Mouse (Mus musculus): ENCODE measurements at regions not wholly inside any gene's neighbourhood (a gene's known extent, or its start where the extent isn't known, plus 50 kb on each side); places are given as distances from the start of the nearest gene placed in this dataset.

DNA sequence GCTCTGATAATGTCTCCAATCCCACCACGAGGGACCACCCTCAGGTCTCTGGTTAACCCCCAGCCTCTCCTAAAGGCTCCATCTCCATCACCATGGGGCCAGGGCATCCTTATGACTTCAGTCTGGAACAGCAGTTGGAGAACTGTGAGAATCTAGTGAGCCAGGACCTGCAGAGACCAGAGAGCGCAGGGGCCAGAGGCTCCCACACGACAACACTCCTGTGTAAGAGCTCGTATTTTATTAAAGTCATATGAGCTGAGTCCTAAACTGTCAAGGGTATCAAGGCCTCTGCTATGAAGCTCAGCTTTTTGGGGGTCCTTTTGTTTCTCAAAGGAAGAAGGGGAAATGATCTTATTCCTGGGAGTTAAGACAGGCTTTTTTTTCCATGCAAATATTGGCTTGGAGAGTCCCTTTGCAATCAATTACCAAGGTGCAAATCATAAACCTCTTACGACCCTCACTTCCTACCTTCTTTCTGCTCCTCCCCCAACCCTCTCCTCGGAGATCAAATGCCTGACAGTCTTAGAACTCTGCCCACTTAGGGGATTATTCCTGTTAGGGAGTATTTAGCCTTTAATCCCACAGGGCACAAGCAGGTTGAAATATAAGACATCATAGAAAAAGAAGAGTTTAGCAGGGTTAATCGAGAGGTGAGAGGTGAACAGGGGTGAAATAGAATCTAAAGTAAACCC lies 79.3 kb upstream of the Gm10260 start:
- H3K4me2 ChIP-seq (ENCODE audit: low read depth): no peak overlapping the region
- no peak overlapping the region for H3ac ChIP-seq (ENCODE audit: control insufficient read depth, insufficient read length)
- H3K4me3 ChIP-seq: no peak overlapping the region
- H3K36me3 ChIP-seq (ENCODE audit: control insufficient read depth, insufficient read depth): no peaks in the 10 kb centered on the region
- H3K27me3 ChIP-seq (ENCODE audit: control insufficient read depth, insufficient read depth, insufficient read length): no peaks in the 10 kb centered on the region
- no peaks in the 10 kb centered on the region for H3K79me2 ChIP-seq (ENCODE audit: control insufficient read depth, insufficient read depth)
- TF ChIP-seq POLR2AphosphoS2 (IDR thresholded peaks at IDR 0.05; ENCODE audit: insufficient read length, low read depth): no peak
- no peak for TF ChIP-seq E2F4 (IDR thresholded peaks at IDR 0.05; ENCODE audit: insufficient read depth)
- no peak for TF ChIP-seq CEBPB (IDR thresholded peaks at IDR 0.05; ENCODE audit: insufficient read depth, poor library complexity, severe bottlenecking)
- no peak for TF ChIP-seq POLR2A (IDR thresholded peaks at IDR 0.05; ENCODE audit: insufficient read length, low read depth)
- TF ChIP-seq MYOG (IDR thresholded peaks at IDR 0.05; ENCODE audit: control insufficient read depth in 1 of 3, insufficient read depth in 1 of 3, insufficient read length in 2 of 3, low read depth in 2 of 3): no peak
- TF ChIP-seq REST (IDR thresholded peaks at IDR 0.05; ENCODE audit: insufficient read depth, insufficient read length): no peak
- no peak for TF ChIP-seq MAX (IDR thresholded peaks at IDR 0.05; ENCODE audit: low read depth)
- TF ChIP-seq SRF (IDR thresholded peaks at IDR 0.05; ENCODE audit: control insufficient read depth, insufficient read length, low read depth): no peak
- no peak for TF ChIP-seq MYOD1 (IDR thresholded peaks at IDR 0.05; ENCODE audit: control insufficient read depth in 1 of 3, insufficient read length in 2 of 3, low read depth in 2 of 3)
- TF ChIP-seq TCF3 (IDR thresholded peaks at IDR 0.05; ENCODE audit: insufficient read length, low read depth): no peak
- TF ChIP-seq TCF12 (IDR thresholded peaks at IDR 0.05; ENCODE audit: insufficient read depth, poor library complexity, severe bottlenecking): no peak
- no peak for TF ChIP-seq USF1 (IDR thresholded peaks at IDR 0.05; ENCODE audit: low read depth)

DNA sequence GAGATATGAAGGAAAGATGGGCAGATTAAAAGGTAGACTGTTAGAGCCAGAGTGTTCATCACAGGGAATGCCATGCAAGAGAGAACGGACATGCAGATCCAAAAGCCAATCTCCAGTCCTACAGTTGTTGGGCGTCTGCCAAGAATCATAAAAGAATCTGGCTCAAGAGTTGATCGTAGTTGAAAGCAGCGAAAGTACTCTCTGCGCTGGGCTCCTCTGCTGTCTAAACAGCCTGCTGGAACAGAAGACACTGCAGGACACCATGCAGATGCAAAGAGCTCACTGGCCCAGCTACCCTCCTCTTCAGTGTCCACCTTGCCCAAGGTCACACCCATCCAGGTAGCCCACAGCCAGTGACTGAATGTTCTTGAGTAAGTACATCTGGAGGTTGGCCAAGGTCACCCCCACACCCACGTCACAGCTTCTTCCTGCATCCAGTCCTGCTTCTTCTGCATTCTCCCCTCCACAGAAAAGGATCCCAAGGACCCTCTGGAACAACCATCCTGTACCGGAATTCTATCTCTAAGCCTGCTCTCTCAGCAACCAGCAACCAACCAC lies 77.1 kb upstream of the Gm10260 start:
- H3K27me3 ChIP-seq (ENCODE audit: control insufficient read depth, insufficient read depth, insufficient read length): no peaks in the 10 kb centered on the region
- H3K4me2 ChIP-seq (ENCODE audit: low read depth): no peak overlapping the region

DNA sequence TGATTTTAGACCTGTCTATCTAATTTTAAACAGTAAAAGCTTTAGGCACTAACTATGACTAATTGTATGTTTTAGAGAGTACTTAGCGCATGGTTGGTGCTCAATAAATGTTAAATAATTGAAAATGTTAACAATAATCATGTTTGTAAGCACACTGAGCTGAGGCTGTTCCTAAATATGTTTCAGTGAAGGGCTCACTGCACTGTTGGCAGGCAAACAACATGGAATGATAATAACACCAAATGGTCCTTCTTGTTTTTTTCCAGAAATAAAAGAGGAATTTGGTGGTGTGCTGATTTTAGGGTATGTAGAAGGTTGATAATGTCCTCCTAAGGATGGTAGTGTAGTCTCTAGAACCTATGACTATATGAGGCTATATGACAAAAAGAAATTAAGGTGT lies 72.0 kb upstream of the Gm10260 start:
- no peak overlapping the region for H3K4me2 ChIP-seq (ENCODE audit: low read depth)
- no peak overlapping the region for H3ac ChIP-seq (ENCODE audit: control insufficient read depth, insufficient read length)
- H3K27me3 ChIP-seq (ENCODE audit: control insufficient read depth, insufficient read depth, insufficient read length): no peaks in the 10 kb centered on the region
- H3K36me3 ChIP-seq (ENCODE audit: control insufficient read depth, insufficient read depth): no peaks in the 10 kb centered on the region
- TF ChIP-seq SRF (IDR thresholded peaks at IDR 0.05; ENCODE audit: control insufficient read depth, insufficient read length, low read depth) (no peak), CEBPB (IDR thresholded peaks at IDR 0.05; ENCODE audit: insufficient read depth, poor library complexity, severe bottlenecking) (no peak), MAX (IDR thresholded peaks at IDR 0.05; ENCODE audit: low read depth) (no peak), MYOG (IDR thresholded peaks at IDR 0.05; ENCODE audit: control insufficient read depth in 1 of 3, insufficient read depth in 1 of 3, insufficient read length in 2 of 3, low read depth in 2 of 3) (no peak), MYOD1 (IDR thresholded peaks at IDR 0.05; ENCODE audit: control insufficient read depth in 1 of 3, insufficient read length in 2 of 3, low read depth in 2 of 3) (no peak), E2F4 (IDR thresholded peaks at IDR 0.05; ENCODE audit: insufficient read depth) (no peak), POLR2A (IDR thresholded peaks at IDR 0.05; ENCODE audit: insufficient read length, low read depth) (no peak), TCF12 (IDR thresholded peaks at IDR 0.05; ENCODE audit: insufficient read depth, poor library complexity, severe bottlenecking) (no peak), POLR2AphosphoS2 (IDR thresholded peaks at IDR 0.05; ENCODE audit: insufficient read length, low read depth) (no peak), REST (IDR thresholded peaks at IDR 0.05; ENCODE audit: insufficient read depth, insufficient read length) (no peak), USF1 (IDR thresholded peaks at IDR 0.05; ENCODE audit: low read depth) (no peak), TCF3 (IDR thresholded peaks at IDR 0.05; ENCODE audit: insufficient read length, low read depth) (no peak)
- no peaks in the 10 kb centered on the region for H3K79me2 ChIP-seq (ENCODE audit: control insufficient read depth, insufficient read depth)
- H3K4me3 ChIP-seq: no peak overlapping the region

More for the DNA sequence above, 77.1 kb upstream of the Gm10260 start:
- no peaks in the 10 kb centered on the region for H3K36me3 ChIP-seq (ENCODE audit: control insufficient read depth, insufficient read depth)
- H3ac ChIP-seq (ENCODE audit: control insufficient read depth, insufficient read length): no peak overlapping the region
- no peak overlapping the region for H3K4me3 ChIP-seq
- TF ChIP-seq MYOG (IDR thresholded peaks at IDR 0.05; ENCODE audit: control insufficient read depth in 1 of 3, insufficient read depth in 1 of 3, insufficient read length in 2 of 3, low read depth in 2 of 3) (no peak), SRF (IDR thresholded peaks at IDR 0.05; ENCODE audit: control insufficient read depth, insufficient read length, low read depth) (no peak), REST (IDR thresholded peaks at IDR 0.05; ENCODE audit: insufficient read depth, insufficient read length) (no peak), CEBPB (IDR thresholded peaks at IDR 0.05; ENCODE audit: insufficient read depth, poor library complexity, severe bottlenecking) (no peak), MYOD1 (IDR thresholded peaks at IDR 0.05; ENCODE audit: control insufficient read depth in 1 of 3, insufficient read length in 2 of 3, low read depth in 2 of 3) (no peak), E2F4 (IDR thresholded peaks at IDR 0.05; ENCODE audit: insufficient read depth) (no peak), TCF3 (IDR thresholded peaks at IDR 0.05; ENCODE audit: insufficient read length, low read depth) (no peak), MAX (IDR thresholded peaks at IDR 0.05; ENCODE audit: low read depth) (no peak), USF1 (IDR thresholded peaks at IDR 0.05; ENCODE audit: low read depth) (no peak)
- no peaks in the 10 kb centered on the region for H3K79me2 ChIP-seq (ENCODE audit: control insufficient read depth, insufficient read depth)

DNA sequence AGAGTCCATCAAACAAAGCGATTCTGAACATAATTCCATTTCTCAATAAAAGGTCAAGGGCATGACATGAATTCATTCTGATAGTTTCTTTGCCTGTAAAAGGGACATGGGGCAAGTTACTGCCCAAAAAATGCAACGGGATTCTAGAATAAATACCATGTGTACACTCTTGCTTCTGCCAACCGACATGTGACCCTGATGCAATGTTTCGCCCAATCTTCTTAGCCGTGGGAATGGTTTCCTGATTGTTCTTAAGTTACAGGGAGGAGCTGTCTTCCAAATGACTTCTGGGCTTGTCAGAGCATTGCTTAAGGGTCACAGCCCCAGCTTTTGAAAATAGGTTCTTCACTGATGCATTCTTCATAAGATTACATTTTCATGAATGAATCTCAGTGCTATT lies 71.4 kb upstream of the Gm10260 start:
- peak; percentile 64 for TF ChIP-seq USF1 (IDR thresholded peaks at IDR 0.05; ENCODE audit: low read depth)
- no peak for TF ChIP-seq MYOG (IDR thresholded peaks at IDR 0.05; ENCODE audit: control insufficient read depth in 1 of 3, insufficient read depth in 1 of 3, insufficient read length in 2 of 3, low read depth in 2 of 3)
- peak; percentile 34 for TF ChIP-seq MAX (IDR thresholded peaks at IDR 0.05; ENCODE audit: low read depth)
- 0 out of 2 replicates have a peak, but pooled peaks have one; percentile 45 for TF ChIP-seq CEBPB (IDR thresholded peaks at IDR 0.05; ENCODE audit: insufficient read depth, poor library complexity, severe bottlenecking)
- no peak overlapping the region for H3ac ChIP-seq (ENCODE audit: control insufficient read depth, insufficient read length)
- H3K27me3 ChIP-seq (ENCODE audit: control insufficient read depth, insufficient read depth, insufficient read length): no peaks in the 10 kb centered on the region
- no peaks in the 10 kb centered on the region for H3K79me2 ChIP-seq (ENCODE audit: control insufficient read depth, insufficient read depth)
- no peak overlapping the region for H3K4me2 ChIP-seq (ENCODE audit: low read depth)
- no peaks in the 10 kb centered on the region for H3K36me3 ChIP-seq (ENCODE audit: control insufficient read depth, insufficient read depth)
- H3K4me3 ChIP-seq: no peak overlapping the region

Data from myocyte (in vitro differentiated cells).